Mouse (Mus musculus) cerebellum, adult 2 months (tissue): Measurements from ENCODE around the gene Hspg2.

ENCODE experiments used
- CTCF ChIP-seq: fragments of 200-500 bp; IDR thresholded peaks from 2 replicates; pipeline ENCODE4 v1.5.1; 2011; ENCODE audit warnings: low read depth, mild to moderate bottlenecking, control low read depth, low read length, moderate library complexity, borderline replicate concordance; ENCODE audit not compliant: insufficient read depth
- POLR2A ChIP-seq: fragments of 200-500 bp; IDR thresholded peaks from 2 replicates; pipeline ENCODE4 v1.6.1; 2011; ENCODE audit warnings: low read length, control low read depth, borderline replicate concordance; ENCODE audit not compliant: insufficient read depth

- TF ChIP-seq CTCF (no peak), POLR2A (no peak)
Measured at GRCm38 (mm10) chr4:137498882-137499583, 30.5 kb downstream of the Hspg2 start.
